17 mouse cellular contexts compared by ENCODE assay signal in the genomic region with DNA sequence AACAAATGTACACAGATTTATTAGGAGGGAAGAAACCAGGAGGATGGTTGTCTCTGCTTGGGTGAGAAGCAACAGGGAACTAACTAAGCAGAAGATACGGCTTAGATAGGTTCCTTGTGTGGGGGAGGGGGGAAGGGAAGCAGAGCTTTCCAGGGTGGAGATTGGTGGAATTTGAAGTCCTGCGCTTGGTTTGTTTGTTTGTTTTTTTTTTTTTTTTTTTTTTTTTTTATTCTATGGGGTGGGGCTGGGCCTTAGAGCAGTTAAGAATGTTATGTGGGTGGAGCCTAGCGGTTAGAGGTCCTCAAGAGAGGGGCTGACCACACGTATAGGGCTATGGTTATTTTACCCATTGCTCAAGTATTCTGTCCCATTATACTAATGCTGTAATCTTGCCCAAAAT.
"Had no signal": no experiment of that assay in that cellular context is flagged by ENCODE, and none has a peak within 500 bp of the region (broad histone marks: within the 10 kb centered on the region; RNA-seq: fewer than 3 reads in every experiment).

No protein-coding gene starts in this region.

- H3K9me3 ChIP-seq: neural tube, embryonic 12.5 days; neural tube, embryonic 13.5 days; neural tube, embryonic 15.5 days; stomach, embryonic 15.5 days had no signal

- H3K4me3 ChIP-seq: neural tube, embryonic 12.5 days; neural tube, embryonic 13.5 days; neural tube, embryonic 15.5 days; stomach, embryonic 15.5 days had no signal

- H3K9ac ChIP-seq: neural tube, embryonic 12.5 days; neural tube, embryonic 13.5 days; neural tube, embryonic 15.5 days; stomach, embryonic 15.5 days had no signal

- H3K36me3 ChIP-seq: neural tube, embryonic 12.5 days; neural tube, embryonic 13.5 days; neural tube, embryonic 15.5 days; stomach, embryonic 15.5 days had no signal

- DNase-seq: retina, postnatal 1 day; right cerebral cortex, adult 18-20 months; right cerebral cortex, postnatal 14 days; right cerebral cortex, postnatal 25 days; right cerebral cortex, postnatal 4 days; spleen, adult 18-20 months; thymus, adult 18-20 months; thymus, adult 2 months; thymus, postnatal 14 days; thymus, postnatal 25 days; thymus, postnatal 36 days; thymus, postnatal 4 days had no signal

- H3K27ac ChIP-seq: neural tube, embryonic 12.5 days; neural tube, embryonic 13.5 days; neural tube, embryonic 15.5 days; stomach, embryonic 15.5 days; stomach, postnatal 0 days had no signal

- H3K4me1 ChIP-seq: neural tube, embryonic 12.5 days; neural tube, embryonic 13.5 days; neural tube, embryonic 15.5 days; stomach, embryonic 15.5 days had no signal
